23 mouse cellular contexts compared by ENCODE assay signal in genomic region chr8:46758676-46759075, GRCm38 (mm10). TPM values are rescaled to one million over a fixed set of nuclear protein-coding genes. Genes with fewer than 3 reads are reported as not detected.
A peak's percentile ranks its signal among the peaks of the same experiment; 100 is the strongest.
DNase-seq lines count a peak whose midpoint lies in the region; ATAC-seq lines count a peak whose summit lies in the region.
"Had no signal": no experiment of that assay in that cellular context is flagged by ENCODE, and none has a peak within 500 bp of the region (broad histone marks: within the 10 kb centered on the region; RNA-seq: fewer than 3 reads in every experiment).

No protein-coding gene starts in this region.

- WGBS in lung, embryonic 16.5 days = 63% methylated on average over 2 of the region's 2 CpGs
- 45% methylated on average over 2 of the region's 2 CpGs for WGBS in liver, embryonic 11.5 days

- DNase-seq in lung, postnatal 10 days = no peak
- DNase-seq in liver, embryonic 11.5 days (ENCODE audit: low spot score) = no peak
- no peak for DNase-seq in layer of hippocampus, adult 18-20 months (ENCODE audit: low spot score in 2 of 2)
- DNase-seq in kidney, adult 8-10 months = no peak
- DNase-seq in kidney, adult 18-20 months = no peak
- DNase-seq: cerebellum, adult 9-11 months; gastrocnemius, adult 2 months; heart, postnatal 14 days; kidney, adult 11 months; kidney, postnatal 10 days; layer of hippocampus, postnatal 36 days; lung, postnatal 4 days; thymus, postnatal 14 days had no signal

- H3K4me3 ChIP-seq in lung, embryonic 16.5 days (ENCODE audit: low read length) = no peak overlapping the region
- peak overlapping the region; percentile 13 for H3K4me3 ChIP-seq in erythroblast, embryonic 14.5 days (replicated peaks)
- no peak overlapping the region for H3K4me3 ChIP-seq in liver, embryonic 11.5 days (ENCODE audit: low read depth, low read length)
- H3K4me3 ChIP-seq: embryonic facial prominence, embryonic 12.5 days; gastrocnemius, adult 2 months; heart, embryonic 12.5 days; layer of hippocampus, adult 2 months; limb, embryonic 13.5 days had no signal

- H3K27ac ChIP-seq in lung, embryonic 16.5 days (ENCODE audit: low read length) = peak overlapping the region; percentile 92
- H3K27ac ChIP-seq in liver, embryonic 11.5 days (ENCODE audit: low read depth, low read length) = 0 out of 2 replicates have a peak overlapping the region, but pooled peaks have one; percentile 3
- H3K27ac ChIP-seq: embryonic facial prominence, embryonic 12.5 days; hindbrain, embryonic 14.5 days; layer of hippocampus, adult 2 months; limb, embryonic 13.5 days had no signal

- H3K36me3 ChIP-seq in lung, embryonic 16.5 days (ENCODE audit: control insufficient read depth, insufficient read depth, low read length) = peaks cover 3% of the 10 kb centered on the region; the same call in 1 of the 2 replicates
- H3K36me3 ChIP-seq in erythroblast, embryonic 14.5 days (ENCODE audit: control insufficient read depth) = peaks cover 21% of the 10 kb centered on the region
- peaks cover 2% of the 10 kb centered on the region for H3K36me3 ChIP-seq in liver, embryonic 11.5 days (ENCODE audit: control insufficient read depth, insufficient read depth, low read length)
- H3K36me3 ChIP-seq: embryonic facial prominence, embryonic 12.5 days had no signal

- no peaks in the 10 kb centered on the region for H3K27me3 ChIP-seq in lung, embryonic 16.5 days (ENCODE audit: control insufficient read depth, insufficient read depth, low read depth, low read length)
- no peaks in the 10 kb centered on the region for H3K27me3 ChIP-seq in erythroblast, embryonic 14.5 days (ENCODE audit: control insufficient read depth)
- no peaks in the 10 kb centered on the region for H3K27me3 ChIP-seq in liver, embryonic 11.5 days (replicated peaks; ENCODE audit: control insufficient read depth, insufficient read depth, low read length)
- H3K27me3 ChIP-seq: CH12.LX; embryonic facial prominence, embryonic 12.5 days; heart, embryonic 12.5 days; limb, embryonic 13.5 days had no signal

- H3K9me3 ChIP-seq in lung, embryonic 16.5 days (ENCODE audit: control insufficient read depth, low read length) = no peaks in the 10 kb centered on the region
- H3K9me3 ChIP-seq in erythroblast, embryonic 14.5 days (ENCODE audit: control insufficient read depth, low read length) = no peaks in the 10 kb centered on the region
- H3K9me3 ChIP-seq in liver, embryonic 11.5 days (ENCODE audit: control insufficient read depth, low read length) = no peaks in the 10 kb centered on the region
- H3K9me3 ChIP-seq: embryonic facial prominence, embryonic 12.5 days; heart, embryonic 12.5 days; limb, embryonic 13.5 days had no signal

- ATAC-seq in lung, embryonic 16.5 days (ENCODE audit: low read depth) = peak; percentile 13; the same call in 1 of the 2 replicates
- ATAC-seq in liver, embryonic 11.5 days (replicated peaks; ENCODE audit: low FRiP score) = peak; percentile 81
- ATAC-seq in megakaryocyte progenitor cell, adult 5-6 weeks (replicated peaks; ENCODE audit: poor library complexity) = peak; percentile 58

- no peak overlapping the region for H3K4me2 ChIP-seq in lung, embryonic 16.5 days (ENCODE audit: low read depth, low read length)
- H3K4me2 ChIP-seq in liver, embryonic 11.5 days = peak overlapping the region; percentile 22; the same call in 1 of the 2 replicates
- H3K4me2 ChIP-seq: embryonic facial prominence, embryonic 12.5 days; heart, embryonic 12.5 days; hindbrain, embryonic 14.5 days; limb, embryonic 13.5 days; midbrain, embryonic 11.5 days had no signal

- no peak overlapping the region for H3K9ac ChIP-seq in lung, embryonic 16.5 days (ENCODE audit: low read length)
- H3K9ac ChIP-seq in liver, embryonic 11.5 days (ENCODE audit: low read depth, low read length) = no peak overlapping the region
- H3K9ac ChIP-seq: embryonic facial prominence, embryonic 12.5 days; heart, embryonic 12.5 days; hindbrain, embryonic 14.5 days; limb, embryonic 13.5 days had no signal

- H3K4me1 ChIP-seq in lung, embryonic 16.5 days (replicated peaks; ENCODE audit: control insufficient read depth, insufficient read depth, low read length) = peaks cover 22% of the 10 kb centered on the region
- peaks cover 50% of the 10 kb centered on the region for H3K4me1 ChIP-seq in erythroblast, embryonic 14.5 days (ENCODE audit: control insufficient read depth)
- H3K4me1 ChIP-seq in liver, embryonic 11.5 days (replicated peaks; ENCODE audit: control insufficient read depth, insufficient read depth, low read length) = peaks cover 31% of the 10 kb centered on the region
- H3K4me1 ChIP-seq: embryonic facial prominence, embryonic 12.5 days; heart, embryonic 12.5 days had no signal

RNA-seq across cellular contexts. Expression of gene Irf2, which starts 19.1 kb away (rescaled TPM):
- polyA plus RNA-seq in lung, embryonic 16.5 days (2015; fragmentation: Nextera tagmentation; extraction: Ambion mirVana) = 38.3 and 39.4 TPM in 2 replicates
- 0.81 and 1.9 TPM in 2 replicates for polyA plus RNA-seq in erythroblast, embryonic 14.5 days (2012)
- polyA plus RNA-seq in liver, embryonic 11.5 days (2014; fragmentation: Nextera tagmentation; extraction: Ambion mirVana) = 17.7 and 19.7 TPM in 2 replicates
- 56.6 and 58.9 TPM in 2 replicates for total RNA-seq in megakaryocyte progenitor cell, adult 5-6 weeks (2015)
- 11.9 and 28.5 TPM in 2 replicates for total RNA-seq in megakaryocyte progenitor cell, adult 5-6 weeks (2017)
- total RNA-seq in layer of hippocampus, adult 18-20 months (2021) = 10 to 100 TPM; 54.9 to 72.7 TPM

Comparison
In these comparisons a context has a peak if more than half of its experiments do, and no peak if none do; other contexts are left out.
1. ATAC-seq: peak in every context shown above with its lines; median percentile 81 in liver, embryonic 11.5 days; 58 in megakaryocyte progenitor cell, adult 5-6 weeks; 13 in lung, embryonic 16.5 days.